Mouse (Mus musculus) large intestine, adult 2 months (tissue): Measurements from ENCODE around the gene Vangl1. TPM values are rescaled to one million over a fixed set of nuclear protein-coding genes. Genes with fewer than 3 reads are reported as not detected.

Source experiments
- DNase-seq: peaks from one replicate; pipeline ENCODE4 v3.0.0-alpha.2; 2012; ENCODE audit warnings: low read depth, low spot score
- WGBS: fragments of 180-500 bp; shearing (Covaris S2); methylation state at CpG from one replicate; pipeline ENCODE4 v1.1.7; 2018; 5-methylcytosine and 5-hydroxymethylcytosine counted together
- polyA plus RNA-seq: library from polyadenylated mRNA; depleted of rRNA; stranded (reverse); fragments of >200 nt; gene quantifications from 2 replicates; pipeline ENCODE4 v1.2.3, GENCODE M21; 2012

The Vangl1 gene
- polyA plus RNA-seq, 1 experiment, result 6.5 TPM

GRCm38 (mm10) chr3:102149941-102150340, 54.6 kb downstream of the Vangl1 start:
- 57% methylated on average over 7 of the region's 7 CpGs for WGBS
- no peak for DNase-seq

GRCm38 (mm10) chr3:102147189-102147588, 57.3 kb downstream of the Vangl1 start:
- no peak for DNase-seq
- 75% methylated on average over 4 of the region's 4 CpGs for WGBS

- DNase-seq, result no peak
- WGBS, result 79% methylated on average over 6 of the region's 6 CpGs
These were observed 58.1 kb downstream of the Vangl1 start for GRCm38 (mm10) chr3:102146428-102146827.

- no peak for DNase-seq
- 81% methylated on average over 6 of the region's 6 CpGs for WGBS
These were observed 58.7 kb downstream of the Vangl1 start for GRCm38 (mm10) chr3:102145645-102146386.

- no peak for DNase-seq
- 96% methylated on average over 4 of the region's 4 CpGs for WGBS
These were observed 60.1 kb downstream of the Vangl1 start for GRCm38 (mm10) chr3:102144401-102144800.

GRCm38 (mm10) chr3:102143536-102143935, 61.0 kb downstream of the Vangl1 start:
- 88% methylated on average over 3 of the region's 3 CpGs for WGBS

GRCm38 (mm10) chr3:102142947-102143346, 61.5 kb downstream of the Vangl1 start:
- DNase-seq, result no peak
- 71% methylated on average over 4 of the region's 4 CpGs for WGBS

More at GRCm38 (mm10) chr3:102143536-102143935, 61.0 kb downstream of the Vangl1 start:
- no peak for DNase-seq

- WGBS, result 69% methylated on average over 6 of the region's 6 CpGs
- DNase-seq, result no peak
These were observed 62.6 kb downstream of the Vangl1 start for GRCm38 (mm10) chr3:102141893-102142292.

GRCm38 (mm10) chr3:102141451-102141850, 63.0 kb downstream of the Vangl1 start:
- WGBS, result 74% methylated on average over 2 of the region's 2 CpGs
- DNase-seq, result no peak

- 55% methylated on average over 6 of the region's 6 CpGs for WGBS
- DNase-seq, result no peak
These were observed 63.9 kb downstream of the Vangl1 start for GRCm38 (mm10) chr3:102140606-102141005.

GRCm38 (mm10) chr3:102138899-102139298, 65.6 kb downstream of the Vangl1 start:
- no peak for DNase-seq
- WGBS, result 92% methylated on average over 6 of the region's 6 CpGs

- no peak for DNase-seq
- WGBS, result 79% methylated on average over 10 of the region's 10 CpGs
These were observed 67.3 kb downstream of the Vangl1 start for GRCm38 (mm10) chr3:102137158-102137557.

- WGBS, result 19% methylated on average over 10 of the region's 10 CpGs
- DNase-seq, result no peak
These were observed 68.9 kb downstream of the Vangl1 start for GRCm38 (mm10) chr3:102135389-102136113.

- 92% methylated on average over 9 of the region's 9 CpGs for whole genome bisulfite sequencing
- DNase-seq, result no peak
These were observed 72.7 kb downstream of the Vangl1 start for GRCm38 (mm10) chr3:102131627-102132324.

GRCm38 (mm10) chr3:102130478-102130877, 74.0 kb downstream of the Vangl1 start:
- no peak for DNase-seq
- WGBS, result 75% methylated on average over 6 of the region's 6 CpGs

- 87% methylated on average over 2 of the region's 2 CpGs for WGBS
- no peak for DNase-seq
These were observed 76.3 kb downstream of the Vangl1 start for GRCm38 (mm10) chr3:102128242-102128641.

GRCm38 (mm10) chr3:102127114-102127513, 77.4 kb downstream of the Vangl1 start:
- 65% methylated on average over 2 of the region's 2 CpGs for WGBS

GRCm38 (mm10) chr3:102125546-102125945, 78.9 kb downstream of the Vangl1 start:
- WGBS, result 87% methylated on average over 1 of the region's 1 CpGs
- DNase-seq, result no peak

More at GRCm38 (mm10) chr3:102127114-102127513, 77.4 kb downstream of the Vangl1 start:
- no peak for DNase-seq

- no peak for DNase-seq
- 75% methylated on average over 6 of the region's 6 CpGs for WGBS
These were observed 80.8 kb downstream of the Vangl1 start for GRCm38 (mm10) chr3:102123654-102124053.

GRCm38 (mm10) chr3:102122046-102122445, 82.4 kb downstream of the Vangl1 start:
- 77% methylated on average over 7 of the region's 7 CpGs for WGBS
- no peak for DNase-seq
